Mouse (Mus musculus) gastrocnemius, postnatal 10 days (tissue): ENCODE measurements around the gene Ston1. TPM values are rescaled to one million over a fixed set of nuclear protein-coding genes. Genes with fewer than 3 reads are reported as not detected.

Source experiments
- DNase-seq: peaks from one replicate; pipeline ENCODE4 v3.0.0; 2021; ENCODE audit warnings: mixed read lengths
- total RNA-seq, 2 experiments: library from RNA; stranded (reverse); gene quantifications; 2 replicates each; pipeline ENCODE4 v1.2.3; 2021

Ston1 gene
- total RNA-seq, 2 experiments from 2014 or later = 14.8 to 15.2 TPM

GRCm38 (mm10) chr17:88675310-88676309, 78.1 kb downstream of the Ston1 start:
- no peak for DNase-seq

GRCm38 (mm10) chr17:88688226-88688625, 90.7 kb downstream of the Ston1 start:
- no peak for DNase-seq

- no peak for DNase-seq
Measured at GRCm38 (mm10) chr17:88696656-88697333, 99.3 kb downstream of the Ston1 start.

- no peak for DNase-seq
Measured at GRCm38 (mm10) chr17:88700901-88701300, 103.4 kb downstream of the Ston1 start.

- no peak for DNase-seq
Measured at GRCm38 (mm10) chr17:88702345-88702744, 104.9 kb downstream of the Ston1 start.

GRCm38 (mm10) chr17:88703112-88703511, 105.6 kb downstream of the Ston1 start:
- no peak for DNase-seq

GRCm38 (mm10) chr17:88706231-88706649, 108.8 kb downstream of the Ston1 start:
- DNase-seq = no peak

Other genes with a start within 250 kb of the Ston1 start
- 10 to 100 TPM; 17.5 to 19.4 TPM for gene Foxn2, start 157.0 kb upstream of the Ston1 start, total RNA-seq
- 10 to 100 TPM in 1 of 2 experiments, 1 to 10 TPM in 1; 9.4 to 15.6 TPM for gene Ppp1r21, start 67.6 kb upstream of the Ston1 start, total RNA-seq
- gene Gtf2a1l, start 71.0 kb downstream of the Ston1 start, total RNA-seq = not detected
- gene Lhcgr, start 194.3 kb downstream of the Ston1 start, total RNA-seq = under 1 TPM; 0.31 to 0.63 TPM